Mouse (Mus musculus) forebrain, postnatal 0 days (tissue): Measurements from ENCODE around the gene Ctps. TPM values are rescaled to one million over a fixed set of nuclear protein-coding genes. Genes with fewer than 3 reads are reported as not detected.
"Not testable (repeated sequence)": the region's sequence is repeated elsewhere in the genome, so short reads cannot be mapped to it uniquely, and the experiment has no call there.

ENCODE experiments used
- ATAC-seq: fragments of 200-750 bp; cut with Nextera tagmentation; 2 replicates; pipeline ENCODE4 v1.8.0; 2017; ENCODE audit warnings: mild to moderate bottlenecking, moderate library complexity
- DNase-seq: peaks from one replicate; pipeline ENCODE4 v3.0.0-alpha.2; 2015
- H3K27ac ChIP-seq: fragments of 300-500 bp; sonication (generic); 2 replicates; pipeline ENCODE4 v1.5.1; 2014; ENCODE audit warnings: low read depth, mild to moderate bottlenecking, antibody characterized with exemption, low read length, moderate library complexity, mixed read lengths
- H3K27me3 ChIP-seq: fragments of 300-500 bp; sonication (generic); 2 replicates; pipeline ENCODE4 v1.6.1; 2014; ENCODE audit warnings: mild to moderate bottlenecking, low read length, mixed read lengths; ENCODE audit not compliant: insufficient read depth
- H3K36me3 ChIP-seq: fragments of 300-500 bp; sonication (generic); 2 replicates; pipeline ENCODE4 v1.6.1; 2014; ENCODE audit warnings: mild to moderate bottlenecking, moderate library complexity; ENCODE audit not compliant: insufficient read depth
- H3K4me1 ChIP-seq: fragments of 300-500 bp; sonication (generic); 2 replicates; pipeline ENCODE4 v1.6.1; 2014; ENCODE audit warnings: antibody characterized with exemption; ENCODE audit not compliant: insufficient read depth
- H3K4me2 ChIP-seq: fragments of 300-500 bp; sonication (generic); 2 replicates; pipeline ENCODE4 v1.6.1; 2014; ENCODE audit warnings: low read depth, mild to moderate bottlenecking, moderate library complexity
- H3K4me3 ChIP-seq: fragments of 300-500 bp; sonication (generic); 2 replicates; pipeline ENCODE4 v1.5.1; 2014; ENCODE audit warnings: low read depth, low read length, mixed read lengths
- H3K9ac ChIP-seq: fragments of 300-500 bp; sonication (generic); 2 replicates; pipeline ENCODE4 v1.6.1; 2014; ENCODE audit warnings: mild to moderate bottlenecking
- H3K9me3 ChIP-seq: fragments of 300-500 bp; sonication (generic); 2 replicates; pipeline ENCODE4 v1.6.1; 2016; ENCODE audit warnings: low read length
- CTCF ChIP-seq: sonication (generic); IDR thresholded peaks from 2 replicates; pipeline ENCODE4 v1.5.1; 2016; ENCODE audit warnings: antibody characterized with exemption, control low read depth, low read depth
- WGBS: fragments of 180-500 bp; shearing (Covaris S2); extraction: QIAGEN DNeasy Blood & Tissue Kit; methylation state at CpG from one replicate; pipeline ENCODE4 v1.1.7; 2014; 5-methylcytosine and 5-hydroxymethylcytosine counted together
- polyA plus RNA-seq: library from polyadenylated mRNA; unstranded; fragments of >200 nt; fragmentation: Nextera tagmentation; extraction: Ambion mirVana; gene quantifications from 2 replicates; pipeline ENCODE4 v1.2.1, GENCODE M21; 2015
- total RNA-seq: library from RNA; depleted of rRNA; stranded (reverse); fragments of >200 nt; gene quantifications from 2 replicates; pipeline ENCODE4 v1.2.3, GENCODE M21; 2014

Ctps gene
- total and polyA plus RNA-seq, 2 experiments from 2014 or later, result 73.0 to 76.8 TPM

DNA sequence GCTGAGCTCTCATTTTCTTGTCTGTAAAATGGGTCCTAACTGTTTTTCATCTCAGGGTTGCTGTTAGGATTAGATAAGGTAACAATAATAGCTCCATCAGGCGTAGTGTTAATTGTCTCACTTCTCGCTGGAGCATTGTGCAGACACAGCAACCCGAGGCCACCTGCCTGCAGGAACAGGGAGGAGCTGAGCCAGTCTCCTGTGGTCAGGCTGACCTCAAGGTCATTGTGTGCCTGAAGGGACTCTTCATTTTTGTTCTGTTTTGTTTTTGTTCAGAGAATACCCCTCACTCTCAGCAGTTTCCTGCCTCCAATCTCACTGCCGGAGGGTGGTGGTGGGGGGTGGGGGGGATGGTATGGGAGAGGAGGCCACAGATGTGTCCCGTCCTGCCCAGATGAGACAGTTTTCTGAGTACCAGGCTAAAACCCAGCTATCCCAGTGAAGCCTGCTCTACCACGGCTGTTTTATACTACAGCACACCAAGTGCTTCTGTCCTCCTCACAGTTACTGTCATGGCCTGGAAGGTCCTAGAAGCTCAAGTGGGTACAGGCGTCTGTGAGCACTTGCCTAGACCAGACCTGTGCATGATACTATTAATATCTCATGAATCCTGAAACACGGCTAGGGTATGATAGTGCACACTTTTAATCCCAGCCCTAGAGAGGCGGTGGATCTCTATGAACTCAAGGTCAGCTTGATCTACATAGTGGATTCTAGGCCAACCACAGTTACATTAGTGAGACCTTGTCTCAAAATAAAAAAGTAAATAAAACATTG is 42.4 kb upstream of the Ctps start:
- H3K4me2 ChIP-seq, result peak overlapping the region; percentile 0; the same call in 1 of the 2 replicates

GRCm38 (mm10) chr4:120611005-120611404 is 40.9 kb upstream of the Ctps start:
- no peak for ATAC-seq
- 52% methylated on average over 3 of the region's 3 CpGs for WGBS
- no peaks in the 10 kb centered on the region for H3K27me3 ChIP-seq

More for the DNA sequence above, 42.4 kb upstream of the Ctps start:
- H3K4me1 ChIP-seq, result no peaks in the 10 kb centered on the region; the same call in 1 of the 2 replicates
- no peak overlapping the region for H3K27ac ChIP-seq
- ATAC-seq (no peak), DNase-seq (no peak)
- H3K36me3 ChIP-seq, result no peaks in the 10 kb centered on the region
- no peaks in the 10 kb centered on the region for H3K9me3 ChIP-seq
- 30% methylated on average over 9 of the region's 9 CpGs for WGBS
- no peak overlapping the region for H3K4me3 ChIP-seq
- H3K9ac ChIP-seq, result no peak overlapping the region
- no peaks in the 10 kb centered on the region for H3K27me3 ChIP-seq
- no peak for TF ChIP-seq CTCF

DNA sequence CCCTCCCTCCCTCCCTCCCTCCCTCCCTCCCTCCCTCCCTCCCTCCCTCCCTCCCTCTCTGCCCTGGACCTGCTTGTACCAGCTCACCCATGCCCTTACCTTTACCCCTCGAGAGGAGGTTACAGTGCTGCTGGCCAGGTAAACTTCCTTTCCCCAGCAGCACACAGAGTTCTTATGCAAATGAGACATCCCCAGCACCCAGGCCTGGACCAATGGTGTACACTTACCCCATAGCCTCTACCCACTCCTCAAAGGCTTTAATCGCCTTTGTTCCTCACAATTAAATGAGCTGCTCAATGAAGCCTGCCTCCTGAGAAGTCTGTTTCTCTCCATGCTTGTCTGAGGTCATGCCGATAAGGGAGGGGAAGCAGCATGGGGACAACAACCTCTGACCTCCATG is 36.9 kb upstream of the Ctps start:
- Histone ChIP-seq H3K9me3 (no peaks in the 10 kb centered on the region), H3K4me3 (no peak overlapping the region), H3K4me1 (no peaks in the 10 kb centered on the region), H3K9ac (no peak overlapping the region), H3K27ac (no peak overlapping the region), H3K4me2 (no peak overlapping the region), H3K27me3 (no peaks in the 10 kb centered on the region), H3K36me3 (no peaks in the 10 kb centered on the region)
- no peak for TF ChIP-seq CTCF
- DNase-seq (no peak), ATAC-seq (no peak)
- WGBS, result 7% methylated on average over 3 of the region's 3 CpGs

More at GRCm38 (mm10) chr4:120611005-120611404, 40.9 kb upstream of the Ctps start:
- no peak for DNase-seq
- Histone ChIP-seq H3K9ac (no peak overlapping the region), H3K4me2 (no peak overlapping the region), H3K4me3 (no peak overlapping the region), H3K27ac (no peak overlapping the region), H3K9me3 (no peaks in the 10 kb centered on the region), H3K36me3 (no peaks in the 10 kb centered on the region), H3K4me1 (no peaks in the 10 kb centered on the region; the same call in 1 of the 2 replicates)
- no peak for TF ChIP-seq CTCF

GRCm38 (mm10) chr4:120602669-120603068 is 32.6 kb upstream of the Ctps start:
- TF ChIP-seq CTCF, result no peak

GRCm38 (mm10) chr4:120601774-120602173 is 31.7 kb upstream of the Ctps start:
- no peak for DNase-seq
- no peak overlapping the region for H3K9ac ChIP-seq
- no peaks in the 10 kb centered on the region for H3K9me3 ChIP-seq
- no peaks in the 10 kb centered on the region for H3K36me3 ChIP-seq
- ATAC-seq, result no peak
- no peaks in the 10 kb centered on the region for H3K27me3 ChIP-seq
- H3K4me2 ChIP-seq, result no peak overlapping the region
- H3K4me3 ChIP-seq, result no peak overlapping the region
- no peak for TF ChIP-seq CTCF
- H3K27ac ChIP-seq, result no peak overlapping the region
- WGBS, result 80% methylated on average over 1 of the region's 1 CpGs
- H3K4me1 ChIP-seq, result no peaks in the 10 kb centered on the region

More at GRCm38 (mm10) chr4:120602669-120603068, 32.6 kb upstream of the Ctps start:
- Histone ChIP-seq H3K4me2 (no peak overlapping the region), H3K36me3 (no peaks in the 10 kb centered on the region), H3K27me3 (no peaks in the 10 kb centered on the region), H3K4me3 (no peak overlapping the region), H3K9me3 (no peaks in the 10 kb centered on the region), H3K4me1 (no peaks in the 10 kb centered on the region), H3K9ac (no peak overlapping the region), H3K27ac (no peak overlapping the region)
- ATAC-seq (peak; percentile 71), DNase-seq (no peak)
- 66% methylated on average over 3 of the region's 3 CpGs for WGBS

DNA sequence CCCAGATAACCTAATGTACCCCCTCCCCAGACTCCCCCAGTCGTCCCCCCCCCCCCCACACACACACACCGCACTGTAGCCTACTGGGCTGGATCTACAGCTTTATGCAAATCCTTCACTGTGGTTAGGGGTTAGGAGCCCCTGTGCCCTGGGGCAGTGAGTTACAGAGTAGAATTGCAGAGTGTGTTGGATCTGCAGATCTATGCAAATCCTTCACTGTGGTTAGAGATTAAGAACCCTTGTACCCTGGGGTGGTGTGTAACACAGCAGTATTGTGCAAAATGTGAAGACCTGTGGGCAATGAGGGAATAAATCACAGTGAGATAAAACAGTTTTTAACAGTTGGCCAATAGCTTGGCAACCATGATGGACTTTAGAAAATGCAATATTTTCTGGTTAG is 28.8 kb upstream of the Ctps start:
- no peak overlapping the region for H3K9ac ChIP-seq
- DNase-seq, result no peak
- no peak overlapping the region for H3K4me2 ChIP-seq

DNA sequence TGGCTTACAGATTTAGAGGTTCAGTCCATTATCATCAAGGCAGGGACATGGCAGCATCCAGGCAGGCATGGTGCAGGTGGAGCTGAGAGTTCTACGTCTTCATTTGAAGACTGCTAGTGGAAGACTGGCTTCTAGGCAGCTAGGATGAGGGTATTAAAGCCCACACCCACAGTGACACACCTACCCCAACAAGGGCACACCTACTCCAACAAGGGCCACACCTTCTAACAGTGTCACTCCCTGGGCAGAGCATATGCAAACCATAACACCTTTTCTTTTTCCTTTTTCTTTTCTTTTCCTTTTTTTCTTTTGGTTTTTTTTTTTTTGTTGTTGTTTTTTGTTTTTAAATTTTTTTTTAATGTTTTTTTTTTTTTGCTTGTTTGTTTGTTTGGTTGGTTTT is 26.1 kb upstream of the Ctps start:
- not testable (repeated sequence) for ATAC-seq, H3K27me3 ChIP-seq, H3K9me3 ChIP-seq, H3K4me1 ChIP-seq, H3K27ac ChIP-seq, H3K4me2 ChIP-seq, H3K4me3 ChIP-seq, DNase-seq, H3K36me3 ChIP-seq, H3K9ac ChIP-seq
- WGBS, result 94% methylated on average over 1 of the region's 1 CpGs

More for the DNA sequence above, 28.8 kb upstream of the Ctps start:
- WGBS, result 9% methylated on average over 2 of the region's 2 CpGs
- H3K36me3 ChIP-seq, result no peaks in the 10 kb centered on the region
- no peak overlapping the region for H3K4me3 ChIP-seq
- H3K4me1 ChIP-seq, result no peaks in the 10 kb centered on the region
- no peaks in the 10 kb centered on the region for H3K9me3 ChIP-seq
- no peaks in the 10 kb centered on the region for H3K27me3 ChIP-seq
- ATAC-seq, result no peak
- no peak overlapping the region for H3K27ac ChIP-seq
- no peak for TF ChIP-seq CTCF
